Mouse (Mus musculus) 3134 (cell line): ENCODE results near the gene Clk3.
"Not testable (repeated sequence)": the region's sequence is repeated elsewhere in the genome, so short reads cannot be mapped to it uniquely, and the experiment has no call there.

ENCODE experiments used
- DNase-seq: peaks from one replicate; pipeline ENCODE4 v3.0.0-alpha.2; 2011; ENCODE audit warnings: low spot score; ENCODE audit not compliant: insufficient read length; ENCODE audit errors: extremely low read depth

Gene Clk3

GRCm38 (mm10) chr9:57728312-57728711, 37.3 kb downstream of the Clk3 start:
- DNase-seq = no peak

- DNase-seq = no peak
These were observed 41.0 kb downstream of the Clk3 start for GRCm38 (mm10) chr9:57724701-57725100.

GRCm38 (mm10) chr9:57723796-57724195, 41.9 kb downstream of the Clk3 start:
- no peak for DNase-seq

- no peak for DNase-seq
These were observed 42.3 kb downstream of the Clk3 start for GRCm38 (mm10) chr9:57723315-57723715.

- DNase-seq = no peak
These were observed 43.3 kb downstream of the Clk3 start for GRCm38 (mm10) chr9:57722371-57722770.

- no peak for DNase-seq
These were observed 44.9 kb downstream of the Clk3 start for GRCm38 (mm10) chr9:57720736-57721135.

- DNase-seq = no peak
These were observed 47.3 kb downstream of the Clk3 start for GRCm38 (mm10) chr9:57718408-57718807.

GRCm38 (mm10) chr9:57712194-57712593, 53.5 kb downstream of the Clk3 start:
- DNase-seq = no peak

GRCm38 (mm10) chr9:57710214-57710613, 55.4 kb downstream of the Clk3 start:
- not testable (repeated sequence) for DNase-seq

GRCm38 (mm10) chr9:57708720-57709274, 56.9 kb downstream of the Clk3 start:
- peak; percentile 81 for DNase-seq

GRCm38 (mm10) chr9:57708068-57708719, 57.5 kb downstream of the Clk3 start, which contains the start of gene Edc3:
TSS of gene Edc3 (plus strand) at chr9:57708540.
- peak; percentile 82 for DNase-seq

GRCm38 (mm10) chr9:57706496-57706895, 59.2 kb downstream of the Clk3 start:
- DNase-seq = no peak
